Mouse (Mus musculus): ENCODE results near the gene Sulf2.
A peak's percentile ranks its signal among the peaks of the same experiment; 100 is the strongest.
"Not testable (repeated sequence)": the region's sequence is repeated elsewhere in the genome, so short reads cannot be mapped to it uniquely, and the experiment has no call there.

Sulf2 gene

DNA sequence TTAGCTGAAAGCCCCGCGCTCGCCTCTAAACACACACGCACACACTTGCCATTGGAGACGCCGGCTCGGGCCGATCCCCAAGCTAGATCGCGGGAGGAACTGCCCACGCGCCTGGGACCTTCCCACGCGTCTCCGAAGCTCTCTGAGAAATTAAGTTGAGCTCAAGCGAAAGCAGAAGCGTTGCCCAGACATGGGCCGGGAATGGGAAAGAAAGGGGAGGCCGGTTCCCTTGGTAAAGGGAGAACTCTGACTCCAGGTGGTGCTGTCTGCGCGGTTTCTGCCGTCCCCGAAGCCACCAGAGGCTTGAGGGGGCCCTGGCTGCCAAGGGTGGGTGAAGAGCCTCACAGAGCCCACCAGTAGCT lies at the start of gene Sulf2:
TSS of gene Sulf2 (minus strand) at position 210 of the 362 bp plus-strand sequence.
- peak; percentile 80 to 84 for DNase-seq

DNA sequence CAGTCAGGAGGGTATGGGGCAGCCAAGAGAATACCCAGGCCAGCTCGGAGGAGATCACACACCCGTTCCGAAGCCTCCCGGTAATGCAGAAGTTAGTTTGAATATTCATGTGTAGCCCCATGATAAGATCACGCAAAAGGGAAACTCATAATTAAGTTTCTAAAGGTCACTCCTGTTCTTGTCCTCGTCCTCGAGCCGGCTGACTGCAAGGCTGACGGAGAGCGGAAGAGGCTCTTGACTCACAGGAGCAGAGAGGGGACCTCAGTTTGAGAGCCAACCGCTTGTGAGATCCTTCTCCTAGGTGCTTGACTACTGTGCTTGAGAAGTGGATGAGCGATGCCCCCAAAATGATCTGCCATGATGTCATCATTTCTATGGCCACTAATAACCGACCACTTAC lies 48.7 kb upstream of the Sulf2 start:
- no peak for DNase-seq

DNA sequence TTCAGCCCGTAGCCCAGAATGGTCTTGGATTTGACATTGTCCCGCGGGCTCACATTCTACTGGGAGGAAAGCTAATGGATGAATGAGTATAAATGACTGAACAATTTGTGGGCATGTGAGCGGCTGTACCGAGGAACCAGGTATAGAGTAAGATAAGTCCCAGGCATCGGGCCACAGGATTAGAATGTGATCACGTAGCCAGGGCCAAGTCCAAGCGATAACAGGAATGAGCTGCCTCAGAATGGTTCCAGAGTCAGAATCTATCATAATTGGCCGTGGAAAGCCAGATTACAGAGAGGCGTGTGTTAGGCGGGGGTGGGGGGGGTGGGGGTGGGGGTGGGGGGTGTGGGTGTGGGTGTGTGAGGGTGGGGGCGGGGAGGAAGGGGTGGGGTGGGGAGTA lies 48.2 kb upstream of the Sulf2 start:
- no peak for DNase-seq

DNA sequence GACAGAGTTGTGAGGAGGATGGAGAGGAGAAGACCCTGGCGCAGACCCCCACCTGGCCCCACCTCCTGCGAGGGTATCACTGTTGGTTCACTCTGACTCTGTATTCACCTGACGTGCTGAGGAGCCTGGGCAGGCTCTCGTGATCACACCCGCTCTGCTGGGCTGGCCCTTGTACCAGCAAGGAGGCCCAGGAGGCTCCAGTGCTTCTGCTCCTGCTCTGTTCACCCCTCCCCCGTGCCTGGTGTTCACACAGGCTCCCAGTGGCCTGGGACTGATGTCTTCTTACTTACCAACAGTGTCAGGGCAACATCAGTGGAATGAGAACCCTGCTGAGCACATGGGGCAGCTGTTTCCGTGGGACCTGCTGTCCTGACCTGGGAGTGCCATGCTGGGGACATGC lies 42.5 kb upstream of the Sulf2 start:
- peak in 1 of 2 experiments; percentile 77 for DNase-seq

DNA sequence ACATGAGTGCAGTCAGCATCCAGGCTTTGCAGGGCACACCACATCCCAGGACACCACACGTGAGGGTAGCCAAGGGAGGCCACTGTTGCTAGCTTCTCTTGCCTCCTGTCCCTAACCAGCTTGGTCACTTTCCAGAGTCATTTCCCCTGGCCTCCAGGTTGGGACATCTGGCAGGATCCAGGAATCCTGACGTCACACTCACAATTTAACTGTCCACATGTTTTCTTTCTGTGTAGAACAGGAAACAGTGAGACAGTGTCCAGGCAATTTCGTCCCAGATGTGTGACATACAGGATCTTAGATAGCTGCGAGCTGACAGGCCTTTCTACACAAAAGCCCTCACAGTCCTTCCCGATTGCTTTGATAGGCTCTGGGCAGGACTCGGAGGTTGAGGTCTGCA lies 41.6 kb upstream of the Sulf2 start:
- peak; percentile 44 to 61 for DNase-seq

DNA sequence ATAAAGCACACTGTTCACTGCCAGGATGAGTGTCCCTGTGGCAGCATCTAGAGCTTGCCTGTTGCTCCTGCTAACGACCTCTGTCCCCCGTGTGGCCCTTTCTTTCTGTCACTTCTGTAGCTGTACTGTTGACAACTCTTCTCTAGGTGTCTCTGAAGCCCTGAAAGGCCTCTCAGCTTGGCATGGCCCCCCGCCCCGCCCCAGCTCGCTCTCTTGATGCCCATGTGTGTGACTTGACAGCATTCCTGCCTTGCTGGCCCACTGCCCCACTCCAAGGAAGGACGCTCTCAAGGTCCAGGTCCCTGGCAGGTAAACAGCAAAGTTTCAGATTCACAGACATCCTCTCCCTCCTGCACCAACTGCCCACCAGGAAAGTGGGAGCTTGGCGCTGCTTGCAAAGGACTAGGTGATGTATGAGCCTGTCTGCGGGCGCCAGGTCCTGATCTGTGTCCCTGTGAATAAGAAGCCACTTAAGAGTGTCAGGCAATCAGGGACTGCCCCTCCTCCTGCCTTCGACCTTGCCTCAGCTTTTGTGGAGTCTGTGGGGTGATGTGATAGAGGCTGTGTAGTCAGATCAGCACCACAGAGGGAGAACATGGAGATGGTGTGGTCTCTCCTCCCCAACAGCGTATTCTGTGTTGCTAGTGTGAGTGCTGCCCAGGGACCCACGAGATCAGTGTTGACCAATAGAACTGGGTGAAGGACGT lies 40.8 kb upstream of the Sulf2 start:
- DNase-seq, result no peak

DNA sequence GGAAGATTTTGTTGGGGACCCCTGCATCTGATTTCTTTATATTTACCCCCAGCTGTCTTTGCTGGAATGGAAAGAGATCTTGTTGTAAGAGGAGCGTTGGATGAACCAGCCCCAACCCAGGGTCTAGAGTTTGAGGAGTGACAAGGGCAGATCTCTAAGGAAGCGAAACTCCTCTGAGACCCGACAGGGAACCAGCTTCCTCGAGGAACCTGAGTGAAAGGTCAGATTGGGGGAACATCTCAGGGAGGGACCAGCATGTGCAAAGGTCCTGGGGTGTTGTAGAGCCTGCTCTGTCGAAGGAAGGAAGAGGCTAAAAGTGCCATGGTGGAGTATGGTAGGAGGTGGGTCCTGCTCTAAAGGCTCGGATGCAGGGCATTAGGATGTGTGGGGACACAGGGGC lies 39.6 kb upstream of the Sulf2 start:
- DNase-seq, result no peak

DNA sequence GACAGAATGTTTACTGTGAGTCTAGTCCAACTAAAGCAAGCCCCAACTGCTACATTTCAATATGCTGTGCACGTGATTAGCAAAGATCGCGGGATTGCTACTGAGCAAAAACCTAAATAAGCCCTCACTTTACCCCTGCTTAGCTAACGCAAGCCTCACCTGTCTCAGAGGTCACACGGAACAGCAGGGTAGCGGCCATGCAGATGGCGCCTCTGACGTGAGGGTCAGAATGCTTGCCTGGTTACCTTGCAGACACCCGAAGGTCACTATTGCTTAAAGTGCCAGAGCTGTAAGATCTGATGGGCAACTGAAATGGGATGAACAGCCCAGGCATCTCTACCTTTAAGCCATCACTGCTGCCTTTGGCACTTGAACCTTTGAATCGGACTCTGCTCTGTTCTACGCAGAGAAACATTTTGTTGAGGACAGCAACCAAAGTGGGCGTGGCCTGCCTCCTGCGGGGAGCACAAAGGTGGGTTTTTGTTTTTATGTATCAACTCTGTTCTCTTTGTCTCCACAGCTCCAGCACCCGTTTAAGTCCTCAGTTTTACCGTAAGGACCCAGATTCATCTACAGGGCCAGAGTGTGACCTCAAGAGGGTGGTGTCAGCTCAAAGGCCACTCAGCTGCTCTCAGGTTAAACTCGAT lies 38.8 kb upstream of the Sulf2 start:
- DNase-seq, result peak; percentile 83 to 90

DNA sequence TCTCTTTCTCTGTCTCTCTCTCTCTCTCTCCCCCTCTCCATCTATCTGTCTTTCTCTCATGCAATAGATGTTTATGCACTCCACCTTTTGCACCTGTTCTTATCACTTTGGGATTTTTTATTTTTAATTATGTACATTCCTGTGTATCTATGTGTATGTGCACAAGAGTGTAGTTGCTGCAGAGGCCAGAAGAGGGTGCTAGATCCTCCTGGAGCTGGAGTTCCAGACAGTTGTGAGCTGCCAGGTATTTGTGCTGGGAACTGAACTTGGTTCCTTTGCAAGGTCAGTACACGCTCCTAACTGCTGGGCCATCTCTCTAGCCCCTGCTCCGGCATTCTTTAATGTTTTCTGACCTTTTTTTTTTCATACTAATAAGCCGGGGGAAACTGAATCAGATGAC lies 38.0 kb upstream of the Sulf2 start:
- no peak for DNase-seq

DNA sequence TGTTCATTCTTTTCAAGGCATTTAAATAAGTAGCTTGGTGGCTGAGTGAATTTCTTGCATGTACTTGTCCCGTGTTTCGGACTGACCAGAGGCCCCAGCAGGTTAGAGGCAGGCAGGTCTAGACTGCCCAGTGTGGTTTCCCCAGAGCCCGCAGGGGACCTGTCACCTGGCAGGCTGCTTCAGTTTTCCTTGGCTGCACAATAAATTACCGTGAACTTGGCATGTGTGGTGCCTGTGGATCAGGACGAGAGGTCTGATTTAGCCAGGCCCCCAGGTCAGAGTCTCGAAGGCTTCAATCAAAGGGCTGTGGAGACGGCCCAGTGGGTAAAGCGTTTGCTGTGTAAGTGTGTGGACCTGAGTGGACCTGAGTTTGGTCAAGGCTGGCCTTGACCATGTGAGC lies 35.4 kb upstream of the Sulf2 start:
- DNase-seq, result peak; percentile 74 to 92

DNA sequence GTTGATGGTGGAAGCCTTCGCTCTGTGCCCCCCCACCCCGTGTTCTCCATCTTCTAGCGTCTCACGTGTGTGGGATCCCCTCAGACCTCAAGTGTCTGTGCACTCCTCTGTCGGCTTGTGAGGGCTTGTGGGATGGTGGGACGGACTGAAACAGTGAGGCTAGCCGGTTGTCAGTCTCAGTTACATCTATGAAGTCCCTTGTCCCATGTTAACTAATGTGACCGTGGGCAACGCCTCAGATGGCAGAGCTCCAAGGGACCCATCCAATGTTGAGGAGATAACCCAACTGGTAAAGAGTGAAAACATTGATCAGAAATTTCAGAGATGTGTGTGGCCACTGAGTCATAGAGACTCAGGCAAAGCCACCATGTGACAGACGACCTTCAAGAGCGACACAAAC lies 33.7 kb upstream of the Sulf2 start:
- DNase-seq, result no peak

DNA sequence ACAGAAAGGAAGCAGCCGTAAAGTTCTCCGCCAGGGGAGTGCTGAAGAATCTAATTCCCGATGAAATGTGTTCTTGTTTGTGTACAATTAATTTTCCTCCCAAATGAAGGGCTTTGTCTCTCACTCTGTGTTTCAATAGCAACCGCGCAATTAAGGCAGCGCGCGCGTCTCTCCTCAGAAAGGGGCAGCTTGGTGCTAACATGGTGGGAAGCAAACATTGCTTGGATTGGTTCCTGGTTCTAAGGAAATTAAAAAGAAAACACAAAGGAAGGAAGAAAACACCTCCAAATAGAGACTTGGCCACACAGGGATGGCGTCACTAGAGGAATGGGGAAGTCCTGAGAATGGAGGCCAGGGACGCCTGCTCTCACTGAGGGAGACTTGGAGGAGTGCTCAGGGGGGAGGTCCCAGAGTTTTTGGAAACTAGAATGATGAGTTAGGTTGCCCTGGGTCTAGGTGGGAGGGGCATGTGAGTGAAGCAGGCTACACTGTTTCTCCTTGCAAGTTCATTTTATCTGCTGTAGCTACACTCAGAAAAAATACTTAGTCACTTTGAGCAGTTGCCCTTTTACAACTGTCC lies 32.5 kb upstream of the Sulf2 start:
- DNase-seq, result not testable (repeated sequence)

DNA sequence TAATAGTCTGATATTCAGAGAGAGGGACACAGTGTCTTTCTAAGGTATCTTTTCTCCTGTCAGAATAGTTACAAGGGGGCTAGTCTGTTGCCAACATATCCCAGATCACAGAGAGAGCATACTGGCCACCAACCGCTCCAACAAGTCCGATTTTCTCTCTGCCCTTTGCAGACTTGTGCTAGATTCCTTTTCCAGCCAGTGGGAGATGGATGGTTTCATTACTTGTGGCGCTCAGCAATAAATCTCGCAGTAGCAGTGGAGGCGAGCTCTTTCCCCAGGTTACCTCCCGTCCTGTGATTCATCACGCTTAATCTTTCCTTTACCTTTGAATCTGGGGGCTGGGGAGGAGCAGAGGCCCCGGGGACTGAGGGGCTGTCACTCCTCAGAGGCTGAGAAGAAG lies 31.9 kb upstream of the Sulf2 start:
- not testable (repeated sequence) for DNase-seq

DNA sequence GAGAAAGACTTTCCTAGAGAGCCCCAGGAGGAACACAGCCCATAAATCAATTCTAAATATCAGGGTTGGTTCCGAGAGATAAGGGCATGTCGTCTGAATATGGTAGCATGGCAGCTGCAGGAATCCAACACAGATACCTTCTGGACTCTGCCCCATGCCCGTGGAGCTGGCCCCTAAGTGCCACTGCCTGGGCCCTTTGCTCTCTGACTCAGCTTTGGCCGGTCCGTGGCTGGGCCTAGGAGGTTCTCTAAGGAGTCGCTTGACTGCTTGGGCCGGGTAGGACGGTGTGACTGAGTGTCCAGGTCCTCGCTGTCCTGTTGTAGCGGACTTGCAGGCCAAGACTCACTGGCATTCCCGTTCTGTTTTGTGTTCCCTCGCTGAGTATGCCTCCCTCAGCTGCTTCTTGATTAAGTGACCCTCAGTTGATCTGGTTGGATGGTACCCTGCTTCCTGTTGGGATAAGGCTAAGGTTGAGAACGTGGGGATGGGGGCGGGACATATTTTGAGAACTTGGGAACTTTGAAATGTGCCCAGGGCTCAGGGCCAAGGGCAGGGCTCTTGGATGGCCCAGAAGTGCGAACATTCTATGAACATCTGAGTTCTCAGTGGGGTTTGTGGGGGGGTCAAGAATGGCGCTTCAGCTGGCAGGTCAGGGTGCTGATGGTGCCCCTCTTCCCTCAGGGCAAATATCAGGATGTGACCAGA lies 30.9 kb upstream of the Sulf2 start:
- peak; percentile 65 to 88 for DNase-seq

DNA sequence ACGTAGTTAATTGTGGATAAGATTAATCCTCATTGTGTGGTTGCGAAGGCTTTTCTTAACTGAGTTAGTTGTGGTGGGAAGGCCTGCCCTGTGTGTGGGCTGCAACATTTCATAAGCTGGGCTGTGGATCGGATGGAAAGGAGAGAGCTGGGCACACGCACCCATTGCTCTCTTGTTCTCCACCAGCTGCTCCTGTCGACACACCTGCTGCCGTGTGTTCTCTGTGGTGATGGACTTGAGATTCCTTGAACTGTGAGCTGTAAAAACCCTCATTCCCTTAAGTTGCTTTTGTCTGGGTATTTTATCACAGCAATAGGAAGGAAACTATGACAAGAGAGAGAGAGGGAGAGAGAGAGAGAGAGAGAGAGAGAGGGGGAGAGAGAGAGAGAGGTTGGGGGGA lies 30.3 kb upstream of the Sulf2 start:
- DNase-seq, result no peak

DNA sequence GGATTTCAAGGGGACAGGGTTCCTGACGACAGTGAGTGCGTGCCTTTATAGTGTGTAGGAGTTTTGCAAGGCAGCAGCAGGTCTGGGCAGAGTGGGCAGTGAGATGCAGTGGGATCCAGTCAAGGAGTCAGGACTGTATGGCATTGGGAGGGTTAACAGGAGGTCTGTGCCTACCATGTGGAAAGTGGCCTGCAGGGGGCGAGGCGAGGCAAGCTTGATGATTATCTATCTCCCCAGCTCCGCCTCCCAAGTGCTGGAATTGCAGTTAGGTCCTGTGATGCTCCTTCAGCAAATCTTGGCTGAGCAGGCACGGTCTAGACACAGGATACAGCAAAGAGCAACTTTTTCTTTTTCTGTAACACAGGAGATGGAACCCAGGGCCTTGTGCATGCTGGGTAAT lies 29.0 kb upstream of the Sulf2 start:
- DNase-seq, result peak in 1 of 2 experiments; percentile 40

DNA sequence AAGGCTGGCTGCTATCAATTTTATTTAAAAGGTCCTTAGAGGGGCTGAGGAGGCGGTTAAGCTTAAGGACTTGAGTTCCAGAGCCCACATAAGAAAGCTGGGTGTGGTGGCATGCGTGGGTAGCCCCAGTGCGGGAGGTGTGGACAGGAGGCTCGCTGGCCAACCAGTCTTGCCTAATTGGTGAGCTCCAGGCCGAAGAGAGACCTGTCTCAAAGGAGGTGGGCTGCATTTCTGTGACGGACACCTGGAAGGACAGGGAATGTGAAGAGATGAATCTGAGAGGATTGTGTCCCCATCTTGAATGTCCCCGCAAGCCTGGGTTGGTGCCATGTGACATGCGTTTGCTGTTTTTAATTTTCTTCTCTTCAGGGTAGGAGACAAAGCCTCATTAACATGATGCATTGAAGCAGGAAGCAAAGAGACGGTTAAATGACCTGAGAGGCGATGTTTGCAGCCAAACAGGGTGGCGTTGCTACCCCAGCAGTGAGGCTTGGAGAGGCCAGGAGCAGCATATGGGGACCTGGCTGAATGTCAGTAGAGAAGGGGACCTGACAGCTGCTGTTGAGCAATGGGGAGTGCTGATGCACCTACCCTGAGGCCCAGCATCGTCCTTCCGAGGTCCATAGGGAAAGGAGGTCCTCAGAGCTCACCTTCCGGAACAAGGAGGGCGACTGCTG lies 26.7 kb upstream of the Sulf2 start:
- no peak for DNase-seq

DNA sequence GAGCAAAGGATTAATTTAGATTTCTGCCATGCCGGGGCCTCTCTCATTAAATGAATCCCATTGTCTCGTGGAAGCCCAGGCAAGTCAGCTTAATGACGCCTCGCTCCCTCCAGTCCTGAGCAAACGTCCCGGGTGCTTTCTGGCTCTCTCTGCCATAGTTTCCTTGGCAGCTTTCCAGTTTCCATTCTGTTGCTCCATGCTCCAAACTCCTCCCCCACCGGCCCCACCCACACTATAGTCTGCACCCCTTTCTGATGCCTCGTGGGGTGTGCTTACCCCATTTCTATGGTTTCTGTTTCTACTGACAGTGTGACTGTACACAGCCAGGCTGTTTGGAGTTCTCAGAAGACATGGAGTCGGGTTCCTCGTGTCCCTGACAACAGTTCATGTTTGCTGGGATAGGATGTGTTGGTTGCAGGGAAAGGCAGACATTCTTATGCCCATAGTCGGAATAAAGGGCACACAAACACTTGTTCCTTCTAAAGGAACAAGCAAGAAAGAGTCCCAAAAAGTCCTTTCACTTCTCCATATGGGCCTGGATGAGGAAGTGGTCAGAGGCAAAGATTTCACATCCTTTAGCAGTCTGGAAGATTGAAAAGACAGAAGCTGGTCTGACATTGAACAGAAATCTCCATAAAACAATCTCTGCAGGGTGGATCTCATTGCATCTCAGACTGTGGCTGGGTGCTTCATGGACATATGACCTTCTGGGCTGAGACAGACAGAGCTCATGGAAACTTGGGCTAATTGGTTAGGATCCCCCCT lies 25.5 kb upstream of the Sulf2 start:
- peak; percentile 73 to 80 for DNase-seq

DNA sequence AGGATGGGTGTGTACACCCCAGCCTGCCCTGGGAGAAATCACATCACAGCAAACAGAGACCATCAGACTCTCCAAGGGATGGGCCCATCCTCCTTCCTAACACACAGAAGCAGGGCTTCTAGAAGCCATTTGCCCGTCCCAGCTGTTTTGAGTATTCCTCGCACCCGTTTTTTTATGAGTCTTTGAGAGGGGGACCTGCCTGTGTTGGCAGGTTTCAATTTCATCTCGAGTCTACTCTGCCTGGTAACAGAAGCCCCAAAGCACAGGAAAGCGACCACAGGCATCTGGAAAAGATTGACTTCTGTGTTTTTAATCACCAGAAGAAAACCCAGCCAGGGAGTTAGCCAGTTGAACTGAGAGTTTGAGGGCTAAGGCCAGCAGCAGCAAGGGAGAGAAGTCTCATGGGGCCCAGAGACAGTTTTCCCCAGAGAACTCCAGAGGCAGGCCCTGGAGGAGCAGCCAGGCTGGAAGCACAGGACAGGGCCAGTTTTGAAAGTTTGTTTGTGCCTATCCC lies 24.7 kb upstream of the Sulf2 start:
- DNase-seq, result no peak

DNA sequence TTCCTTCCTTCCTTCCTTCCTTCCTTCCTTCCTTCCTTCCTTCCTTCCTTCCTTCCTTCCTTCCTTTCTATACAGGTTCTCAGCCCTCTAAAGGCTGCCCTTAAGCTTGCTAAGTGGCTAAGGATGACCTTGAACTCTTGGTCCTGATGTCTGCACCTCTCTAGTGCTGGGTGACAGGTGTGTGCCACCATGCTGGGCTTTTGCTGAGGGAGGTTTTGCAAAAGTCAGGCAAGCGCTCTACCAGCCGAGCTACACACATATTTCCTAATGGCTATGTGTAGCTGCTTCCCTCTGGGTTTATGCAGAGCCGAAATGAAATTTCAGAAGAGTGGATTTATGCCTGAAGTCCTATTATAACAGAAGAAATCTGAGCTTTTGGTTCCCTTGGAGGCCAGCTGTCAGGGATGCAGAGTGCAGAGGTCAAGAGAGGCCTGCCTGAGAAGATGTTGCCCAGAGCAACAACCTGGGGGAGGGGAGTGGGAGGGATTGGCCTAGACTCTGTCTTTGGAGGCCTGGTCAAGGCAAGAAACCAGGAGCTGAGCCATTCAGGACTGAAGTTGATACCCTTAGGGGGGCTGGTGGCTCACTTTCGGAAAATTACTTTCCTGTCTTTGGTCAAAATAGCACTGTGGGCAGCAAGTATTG lies 24.1 kb upstream of the Sulf2 start:
- DNase-seq, result peak; percentile 39 to 65

DNA sequence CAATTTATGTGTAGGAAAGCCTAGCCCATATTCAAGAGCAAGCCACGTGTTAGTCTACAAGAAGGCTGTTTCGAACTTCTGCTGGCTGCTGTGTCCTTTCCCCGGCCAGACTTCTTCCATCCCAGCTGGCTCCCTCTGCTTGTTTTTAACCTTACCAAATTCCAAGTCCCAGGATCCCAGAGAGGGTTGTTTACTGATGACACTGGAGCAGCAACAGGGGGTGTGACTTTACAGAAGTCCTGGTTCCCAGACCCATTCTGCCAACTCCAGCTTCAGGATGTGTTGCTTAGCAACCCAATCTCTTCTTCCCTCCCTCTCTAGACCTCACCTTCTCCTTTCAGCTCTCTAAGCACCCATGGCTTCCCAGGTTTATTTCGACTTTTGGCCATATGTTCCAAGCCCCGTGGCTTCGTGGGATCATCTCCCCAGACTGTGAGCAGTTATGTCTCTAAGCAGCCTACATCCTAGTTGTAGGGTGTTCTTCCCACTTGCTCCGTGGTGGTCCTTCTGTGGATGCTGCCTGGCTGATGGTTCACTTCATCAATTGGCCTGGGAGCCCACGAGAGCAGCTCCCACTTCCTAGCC lies 20.2 kb upstream of the Sulf2 start:
- no peak for DNase-seq

Measured in kidney, postnatal 25 days (tissue).